Mouse (Mus musculus) CH12F3 (cell line): ENCODE measurements at regions not wholly inside any gene's neighbourhood (a gene's known extent, or its start where the extent isn't known, plus 50 kb on each side); places are given as distances from the start of the nearest gene placed in this dataset.

Experiments used
- in situ Hi-C: fragments of 300-500 bp; cut with MboI; formaldehyde crosslinking; loops from 2 replicates; pipeline ENCODE4 v1.14.3; 2020; ENCODE audit warnings: low sequenced_read_pairs

- in situ Hi-C loops = no loop called here
Measured at GRCm38 (mm10) chr2:148255662-148256061, 139.5 kb upstream of the Sstr4 start.

DNA sequence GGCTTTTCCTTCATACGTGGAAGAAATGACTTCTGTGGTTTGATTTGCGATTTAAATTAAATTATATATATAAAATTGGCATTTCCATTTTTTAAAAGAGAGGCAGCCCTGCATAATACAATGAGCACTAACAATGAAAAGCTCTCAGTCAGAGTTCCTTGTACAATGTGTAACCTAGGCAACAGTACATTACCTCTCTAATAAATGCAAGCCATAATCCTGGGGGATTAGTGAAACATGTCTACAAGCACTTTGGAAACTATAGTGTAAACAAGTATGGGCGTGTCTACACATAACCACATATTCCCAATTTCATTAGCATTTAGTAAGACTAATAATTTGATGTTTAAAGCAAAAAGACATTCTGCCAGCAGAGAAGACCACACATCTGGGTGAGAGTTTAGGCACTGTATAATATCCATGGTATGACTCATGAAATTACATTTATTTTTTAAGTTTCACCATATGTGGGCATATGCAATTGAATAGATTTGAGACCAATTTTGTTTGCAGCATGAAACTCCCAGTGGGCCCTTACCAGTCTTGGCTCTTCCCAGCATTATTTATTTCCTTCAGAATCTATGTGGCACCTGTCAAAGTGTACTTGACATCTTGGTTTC lies 130.9 kb upstream of the Sstr4 start:
- in situ Hi-C loops = no loop called here

DNA sequence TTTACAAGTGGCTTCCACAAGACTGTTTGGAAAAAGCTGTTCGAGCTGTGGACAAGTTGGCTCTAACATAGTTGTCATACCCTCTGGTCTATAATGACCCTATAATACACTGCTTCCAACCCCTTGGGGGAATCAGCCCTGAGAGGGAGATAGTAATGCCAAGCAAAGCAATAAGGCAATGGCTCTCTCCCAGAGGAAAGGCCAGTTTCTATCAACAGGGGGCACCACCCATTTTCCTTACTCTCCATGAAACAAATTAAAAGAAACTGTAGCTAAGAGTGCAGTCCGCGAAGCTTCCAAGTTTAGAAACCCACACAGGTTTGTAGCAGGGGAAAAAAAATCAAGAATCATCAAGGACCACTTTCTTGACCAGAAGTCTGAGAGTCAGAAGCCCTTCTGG lies 115.9 kb upstream of the Sstr4 start:
- in situ Hi-C loops = no loop called here

DNA sequence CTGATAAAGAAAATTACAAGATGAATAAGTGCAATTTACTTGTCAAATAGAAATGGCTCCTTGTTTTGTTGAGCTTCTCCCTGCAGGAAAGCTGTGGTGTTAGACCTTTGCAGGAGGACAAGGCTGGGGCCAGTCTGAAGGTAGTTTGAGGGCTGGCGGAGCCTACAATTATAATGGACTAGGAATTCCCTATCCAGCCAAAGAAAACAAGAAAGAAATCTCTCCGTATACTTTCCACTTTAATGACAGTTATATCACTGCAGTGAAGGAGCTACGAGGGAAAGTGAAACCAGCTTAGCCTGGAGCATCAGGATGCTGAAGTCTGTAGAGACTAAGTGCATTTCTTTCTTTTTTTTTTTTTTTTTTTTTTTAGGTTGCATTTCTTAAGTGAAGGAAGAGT lies 104.8 kb upstream of the Sstr4 start:
- in situ Hi-C loops = no loop called here

GRCm38 (mm10) chr2:148292442-148292841 lies 102.7 kb upstream of the Sstr4 start:
- in situ Hi-C loops = no loop called here

GRCm38 (mm10) chr2:148292895-148293294 lies 102.2 kb upstream of the Sstr4 start:
- in situ Hi-C loops = no loop called here

DNA sequence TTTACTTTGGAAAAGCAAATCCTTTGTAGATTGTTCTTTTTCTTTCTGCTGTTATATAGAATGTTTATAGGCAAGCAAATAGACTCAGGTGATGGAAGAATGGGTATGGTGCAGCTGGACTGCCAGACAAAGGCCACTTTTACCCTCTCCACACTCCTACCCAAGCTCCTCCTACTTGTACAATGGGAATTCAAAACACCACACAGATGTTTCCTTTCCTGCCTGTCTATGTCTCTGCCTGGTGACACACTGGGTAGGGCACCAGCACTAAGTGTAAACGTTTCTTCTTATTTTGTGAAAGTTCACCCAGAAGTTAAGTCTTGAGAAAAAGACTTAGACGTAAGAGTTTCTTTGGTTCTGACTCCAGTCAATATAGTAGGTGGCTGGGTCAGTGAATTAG lies 94.3 kb upstream of the Sstr4 start:
- in situ Hi-C loops = no loop called here

DNA sequence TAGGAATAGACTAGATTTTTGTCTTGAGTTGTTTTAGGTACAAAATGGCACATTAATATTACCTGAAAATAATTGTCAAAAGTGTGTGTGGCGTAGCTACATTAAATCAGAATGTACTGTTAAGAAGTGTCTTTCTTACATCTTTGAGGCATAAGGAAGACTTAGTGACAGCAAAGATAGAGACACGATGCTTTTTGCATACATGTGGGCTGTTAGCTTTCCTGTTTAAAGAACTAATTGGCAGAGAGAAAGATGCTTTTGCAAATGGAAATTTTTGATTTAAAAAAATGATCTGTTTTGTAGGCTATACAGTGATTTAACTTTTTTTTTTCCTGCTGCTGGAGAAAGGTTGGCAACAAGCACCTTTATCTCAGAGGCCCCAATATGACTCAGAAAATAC lies 82.9 kb upstream of the Sstr4 start:
- in situ Hi-C loops = no loop called here

DNA sequence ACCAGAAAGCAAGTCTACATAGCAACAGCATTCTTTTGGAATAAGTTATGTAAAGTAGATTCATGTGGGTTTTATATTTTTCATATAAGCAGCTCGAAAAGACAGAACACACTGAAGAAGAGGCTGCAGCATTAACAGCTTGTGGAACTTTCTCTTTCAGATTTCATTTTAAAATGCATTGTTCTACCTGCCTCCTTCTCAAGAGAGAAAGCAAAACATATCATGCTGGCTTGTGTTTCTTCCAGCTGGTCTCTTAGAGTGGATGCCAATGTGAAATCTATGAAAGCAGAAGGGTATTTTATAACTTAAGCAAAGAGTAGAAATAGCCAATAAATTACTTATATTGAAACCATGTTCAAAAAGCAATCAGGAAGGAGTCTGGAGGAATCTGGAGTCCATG lies 74.2 kb upstream of the Sstr4 start:
- in situ Hi-C loops = no loop called here

DNA sequence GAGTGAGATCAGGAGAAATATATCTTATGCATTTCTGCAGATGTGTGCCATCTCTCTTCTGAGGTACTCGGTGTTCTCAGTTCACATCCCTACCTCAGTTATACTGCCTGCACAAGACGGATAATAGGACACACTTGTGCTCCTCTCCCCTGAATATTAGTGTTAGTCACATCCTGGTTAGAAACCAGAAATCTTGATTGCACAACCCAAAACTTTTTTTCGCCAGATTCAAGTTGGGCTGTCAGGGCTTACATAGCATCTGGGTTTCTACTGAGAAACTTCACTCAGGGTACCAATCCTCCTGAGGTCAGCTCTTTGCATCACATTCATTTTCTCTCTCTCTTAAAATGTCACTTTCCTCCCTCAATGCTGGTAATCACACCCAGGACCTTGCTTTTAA lies 69.8 kb upstream of the Sstr4 start:
- in situ Hi-C loops = no loop called here

DNA sequence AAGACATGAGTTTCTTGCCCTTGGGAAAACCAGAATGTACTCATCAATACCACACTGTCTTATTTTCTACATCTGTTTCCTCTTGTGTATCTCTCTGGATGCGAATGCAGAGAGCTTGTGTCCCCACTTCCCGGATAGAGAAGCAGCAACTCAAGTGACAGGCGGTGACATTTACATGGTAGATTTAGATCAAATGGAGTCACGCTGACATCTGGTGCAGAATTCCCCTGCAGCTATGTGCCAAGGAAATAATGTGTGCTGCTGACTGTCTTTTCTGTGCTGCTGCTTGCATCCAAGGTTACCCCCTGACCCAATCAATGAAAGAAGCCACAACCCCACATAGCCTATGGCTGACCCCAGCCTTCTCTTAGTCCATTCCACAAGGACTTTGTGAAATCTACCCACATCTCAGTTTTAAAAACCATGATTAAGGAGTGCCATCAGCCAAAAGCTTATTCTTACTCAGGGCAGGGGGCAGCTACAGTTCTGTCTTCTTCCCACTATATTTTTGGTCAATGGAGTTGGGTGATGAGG lies 69.2 kb upstream of the Sstr4 start:
- in situ Hi-C loops = no loop called here

DNA sequence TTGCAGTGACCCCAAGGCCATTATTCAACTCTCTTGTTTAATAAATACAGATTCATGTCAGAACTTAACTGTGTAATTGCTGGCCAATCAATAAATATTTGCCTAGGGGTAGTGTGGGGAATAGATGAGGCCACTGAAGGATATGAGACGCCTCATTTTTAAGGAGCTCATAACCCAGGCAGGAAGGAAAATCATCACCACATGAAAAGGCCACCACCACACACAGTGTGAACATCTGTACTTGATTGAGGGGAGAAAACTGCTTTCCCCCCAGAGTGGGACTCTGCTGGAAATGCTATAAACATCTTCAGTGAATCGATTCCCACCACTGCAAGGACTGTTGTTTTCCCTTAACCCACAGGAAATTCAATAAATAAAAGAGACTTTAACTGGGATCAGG lies 68.7 kb upstream of the Sstr4 start:
- in situ Hi-C loops = no loop called here

DNA sequence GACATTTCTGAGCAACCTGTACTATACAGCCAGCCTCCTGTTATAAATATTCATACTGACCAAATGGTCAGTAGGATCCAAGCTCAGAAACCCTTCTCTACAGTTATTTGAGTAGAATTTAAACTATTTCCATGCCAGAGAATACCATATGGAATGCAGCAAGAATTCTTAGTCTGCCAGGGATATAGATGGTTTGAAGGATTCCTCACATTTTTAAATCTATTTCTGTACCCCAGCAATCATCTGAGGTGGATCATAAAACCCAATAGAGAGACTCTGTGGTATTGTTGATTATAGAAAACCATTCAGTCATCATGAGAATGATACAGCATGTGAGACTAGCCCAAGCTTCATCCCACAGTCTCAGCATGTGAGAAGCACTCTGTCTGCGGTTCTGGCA lies 67.6 kb upstream of the Sstr4 start:
- in situ Hi-C loops = no loop called here

GRCm38 (mm10) chr2:148330368-148330767 lies 64.8 kb upstream of the Sstr4 start:
- in situ Hi-C loops = no loop called here

DNA sequence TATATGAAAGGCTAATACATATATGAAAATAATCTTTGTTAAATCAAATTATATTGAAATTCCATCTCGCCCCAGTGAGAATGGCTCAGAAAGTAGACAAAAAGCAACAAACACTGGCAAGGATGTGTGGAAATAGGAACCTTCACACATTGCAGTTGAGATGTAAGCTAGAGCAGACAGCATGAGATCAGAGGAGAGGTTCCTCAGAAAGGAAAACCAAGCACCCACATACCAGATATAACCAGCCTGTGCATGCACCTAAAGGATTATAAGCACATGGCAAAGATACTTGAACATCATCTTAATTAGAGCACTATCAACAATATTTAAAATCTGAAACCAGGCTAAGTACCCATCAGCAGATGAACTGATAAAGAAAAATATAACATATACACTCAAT lies 60.6 kb upstream of the Sstr4 start:
- in situ Hi-C loops = no loop called here

GRCm38 (mm10) chr2:148336626-148337025 lies 58.5 kb upstream of the Sstr4 start:
- in situ Hi-C loops = no loop called here

DNA sequence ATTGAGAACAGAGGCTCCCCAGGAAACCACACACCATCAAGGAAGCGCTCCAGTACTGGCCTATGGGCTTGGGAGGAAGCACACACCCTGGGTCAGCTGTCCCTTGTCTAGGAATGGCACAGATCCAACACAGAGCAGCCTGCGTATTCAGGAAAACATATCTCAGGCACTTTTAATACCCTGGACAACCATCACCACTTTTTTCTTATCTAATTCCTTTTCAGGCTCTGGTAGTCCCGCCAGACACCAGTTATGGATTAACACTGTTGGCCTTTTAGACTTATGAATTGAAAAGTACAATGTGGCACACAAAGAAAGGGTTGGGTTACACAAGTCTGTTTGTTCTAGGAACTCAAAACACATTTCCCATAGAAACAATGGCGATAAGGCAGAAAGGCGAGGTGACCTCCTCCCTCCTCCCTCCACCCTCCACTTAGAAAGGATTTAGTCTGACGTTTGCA lies 56.8 kb upstream of the Sstr4 start:
- in situ Hi-C loops = no loop called here

- in situ Hi-C loops = no loop called here
Measured at GRCm38 (mm10) chr2:148338894-148339293, 56.2 kb upstream of the Sstr4 start.

GRCm38 (mm10) chr2:148344193-148344592 lies 51.0 kb upstream of the Sstr4 start:
- in situ Hi-C loops = no loop called here
